ENCODE assay signal across 8 mouse cellular contexts in genomic region chr17:28484704-28485445, GRCm38 (mm10). TPM values are rescaled to one million over a fixed set of nuclear protein-coding genes. Genes with fewer than 3 reads are reported as not detected.
DNase-seq lines count a peak whose midpoint lies in the region; ATAC-seq and TF ChIP-seq lines count a peak whose summit lies in the region.

No protein-coding gene starts in this region.

- no peak for TF ChIP-seq POLR2A in olfactory bulb, adult 2 months (IDR thresholded peaks at IDR 0.05; ENCODE audit: insufficient read depth, low read depth, low read length)

- peak overlapping the region; percentile 81 for H3K9ac ChIP-seq in embryonic facial prominence, embryonic 11.5 days (replicated peaks; ENCODE audit: low read length)
- peak overlapping the region; percentile 71 for H3K9ac ChIP-seq in heart, embryonic 15.5 days
- H3K9ac ChIP-seq in lung, embryonic 15.5 days = peak overlapping the region; percentile 81

- TF ChIP-seq CTCF in olfactory bulb, adult 2 months (IDR thresholded peaks at IDR 0.05; ENCODE audit: insufficient read depth, low read depth, low read length) = no peak

- peak overlapping the region; percentile 80 for H3K4me3 ChIP-seq in embryonic facial prominence, embryonic 11.5 days (ENCODE audit: low read depth, low read length)
- peak overlapping the region; percentile 74 for H3K4me3 ChIP-seq in heart, embryonic 15.5 days
- peak overlapping the region; percentile 85 for H3K4me3 ChIP-seq in lung, embryonic 15.5 days
- H3K4me3 ChIP-seq in olfactory bulb, adult 2 months (ENCODE audit: insufficient read depth, low read depth, low read length) = peak overlapping the region; percentile 99

- ATAC-seq in embryonic facial prominence, embryonic 11.5 days (replicated peaks; ENCODE audit: insufficient number of reproducible peaks, low FRiP score, low TSS enrichment, low read depth) = no peak
- no peak for ATAC-seq in heart, embryonic 15.5 days (replicated peaks; ENCODE audit: insufficient number of reproducible peaks, insufficient read depth, low FRiP score, low read depth)
- 0 out of 2 replicates have a peak, but pooled peaks have one; percentile 3 for ATAC-seq in lung, embryonic 15.5 days (ENCODE audit: borderline replicate concordance, extremely low read depth, low FRiP score, low TSS enrichment)

- H3K36me3 ChIP-seq in embryonic facial prominence, embryonic 11.5 days (replicated peaks; ENCODE audit: control insufficient read depth, insufficient read depth, low read depth, low read length) = no peaks in the 10 kb centered on the region
- H3K36me3 ChIP-seq in heart, embryonic 15.5 days = no peaks in the 10 kb centered on the region
- H3K36me3 ChIP-seq in lung, embryonic 15.5 days = no peaks in the 10 kb centered on the region

- H3K27ac ChIP-seq in embryonic facial prominence, embryonic 11.5 days (replicated peaks; ENCODE audit: low read depth, low read length) = peak overlapping the region; percentile 87; the same call in 1 of the 2 replicates
- H3K27ac ChIP-seq in heart, embryonic 15.5 days = peak overlapping the region; percentile 80
- H3K27ac ChIP-seq in lung, embryonic 15.5 days = peak overlapping the region; percentile 78; the same call in 1 of the 2 replicates
- H3K27ac ChIP-seq in olfactory bulb, adult 2 months (ENCODE audit: insufficient read depth, low read depth, low read length) = peak overlapping the region; percentile 54; the same call in 1 of the 2 replicates

- H3K4me2 ChIP-seq in embryonic facial prominence, embryonic 11.5 days (ENCODE audit: low read depth, low read length) = peak overlapping the region; percentile 83
- peak overlapping the region; percentile 85 for H3K4me2 ChIP-seq in heart, embryonic 15.5 days
- peak overlapping the region; percentile 81 for H3K4me2 ChIP-seq in lung, embryonic 15.5 days

- peak; percentile 38 for DNase-seq in CD4-positive helper T cell, adult 2 months (ENCODE audit: low read depth, low spot score)
- DNase-seq in R1 (ENCODE audit: low read depth, low spot score) (peak; percentile 68), MN1 (ENCODE audit: low spot score) (no peak)
- DNase-seq in embryonic facial prominence, embryonic 11.5 days (ENCODE audit: low spot score) = peak; percentile 51
- peak; percentile 66 to 76 for DNase-seq in kidney, postnatal 36 days

- no peaks in the 10 kb centered on the region for H3K27me3 ChIP-seq in embryonic facial prominence, embryonic 11.5 days (ENCODE audit: control insufficient read depth, insufficient read depth, low read length)
- no peaks in the 10 kb centered on the region for H3K27me3 ChIP-seq in heart, embryonic 15.5 days
- no peaks in the 10 kb centered on the region for H3K27me3 ChIP-seq in lung, embryonic 15.5 days

- H3K9me3 ChIP-seq in embryonic facial prominence, embryonic 11.5 days (replicated peaks; ENCODE audit: control insufficient read depth, low read length) = no peaks in the 10 kb centered on the region
- H3K9me3 ChIP-seq in heart, embryonic 15.5 days (replicated peaks) = no peaks in the 10 kb centered on the region
- no peaks in the 10 kb centered on the region for H3K9me3 ChIP-seq in lung, embryonic 15.5 days

- no peaks in the 10 kb centered on the region; the same call in 1 of the 2 replicates for H3K4me1 ChIP-seq in embryonic facial prominence, embryonic 11.5 days (ENCODE audit: control insufficient read depth, insufficient read depth, low read length)
- peaks cover 12% of the 10 kb centered on the region for H3K4me1 ChIP-seq in heart, embryonic 15.5 days (replicated peaks)
- peaks cover 16% of the 10 kb centered on the region for H3K4me1 ChIP-seq in lung, embryonic 15.5 days
- H3K4me1 ChIP-seq in olfactory bulb, adult 2 months (ENCODE audit: control insufficient read depth, insufficient read depth, low read length) = peaks cover 12% of the 10 kb centered on the region

- 8% methylated on average over 30 of the region's 30 CpGs for WGBS in embryonic facial prominence, embryonic 11.5 days
- WGBS in heart, embryonic 15.5 days = 6% methylated on average over 30 of the region's 30 CpGs
- 3% methylated on average over 30 of the region's 30 CpGs for WGBS in lung, embryonic 15.5 days
- WGBS in olfactory bulb, adult 2 months = 3% methylated on average over 30 of the region's 30 CpGs

RNA-seq across cellular contexts. Expression of gene Fkbp5, which starts 32.5 kb away (rescaled TPM):
- 12.3 and 12.8 TPM in 2 replicates for polyA plus RNA-seq in embryonic facial prominence, embryonic 11.5 days (2014; fragmentation: Nextera tagmentation; extraction: Ambion mirVana)
- 16.2 and 33.9 TPM in 2 replicates for polyA plus RNA-seq in heart, embryonic 15.5 days (2015; fragmentation: Nextera tagmentation; extraction: Ambion mirVana)
- polyA plus RNA-seq in lung, embryonic 15.5 days (2015; fragmentation: Nextera tagmentation; extraction: Ambion mirVana) = 30.7 and 35.1 TPM in 2 replicates
- 185 TPM in 1 of 2 replicates, not detected in the other for polyA plus RNA-seq in olfactory bulb, adult 2 months (2012; ENCODE audit: insufficient read depth, insufficient read length, low replicate concordance, missing spikeins)

RNA-seq across cellular contexts. Expression of gene Armc12, which starts 45.7 kb away (rescaled TPM):
- polyA plus RNA-seq in embryonic facial prominence, embryonic 11.5 days (2014; fragmentation: Nextera tagmentation; extraction: Ambion mirVana) = not detected in 2 replicates
- not detected in 2 replicates for polyA plus RNA-seq in heart, embryonic 15.5 days (2015; fragmentation: Nextera tagmentation; extraction: Ambion mirVana)
- polyA plus RNA-seq in lung, embryonic 15.5 days (2015; fragmentation: Nextera tagmentation; extraction: Ambion mirVana) = not detected in 2 replicates
- polyA plus RNA-seq in olfactory bulb, adult 2 months (2012; ENCODE audit: insufficient read depth, insufficient read length, low replicate concordance, missing spikeins) = not detected in 2 replicates
